ENCODE assay signal across 23 mouse cellular contexts in genomic region chr2:70195418-70196248, GRCm38 (mm10).
DNase-seq lines count a peak whose midpoint lies in the region; ATAC-seq and TF ChIP-seq lines count a peak whose summit lies in the region.
"Had no signal": no experiment of that assay in that cellular context is flagged by ENCODE, and none has a peak within 500 bp of the region (broad histone marks: within the 10 kb centered on the region; RNA-seq: fewer than 3 reads in every experiment).

No protein-coding gene starts in this region.

- no peak for ATAC-seq in forebrain, embryonic 15.5 days (replicated peaks)
- ATAC-seq in forebrain, embryonic 11.5 days (replicated peaks; ENCODE audit: low FRiP score): no peak
- ATAC-seq in hindbrain, embryonic 12.5 days (ENCODE audit: low FRiP score): peak; percentile 58; the same call in 1 of the 2 replicates
- no peak for ATAC-seq in hindbrain, embryonic 14.5 days (ENCODE audit: low FRiP score)
- peak; percentile 63 for ATAC-seq in midbrain, embryonic 15.5 days (replicated peaks)
- ATAC-seq: intestine, postnatal 0 days had no signal

- H3K9me3 ChIP-seq in forebrain, embryonic 15.5 days: no peaks in the 10 kb centered on the region
- H3K9me3 ChIP-seq in forebrain, embryonic 11.5 days (ENCODE audit: control insufficient read depth, low read length): no peaks in the 10 kb centered on the region
- H3K9me3 ChIP-seq in hindbrain, embryonic 12.5 days (replicated peaks): no peaks in the 10 kb centered on the region
- H3K9me3 ChIP-seq in hindbrain, embryonic 14.5 days (ENCODE audit: control insufficient read depth, low read length): peaks cover 5% of the 10 kb centered on the region; the same call in 1 of the 2 replicates
- no peaks in the 10 kb centered on the region for H3K9me3 ChIP-seq in midbrain, embryonic 15.5 days
- H3K9me3 ChIP-seq: embryonic facial prominence, embryonic 12.5 days; limb, embryonic 13.5 days; lung, embryonic 15.5 days had no signal

- 33% methylated on average over 9 of the region's 9 CpGs for WGBS in forebrain, embryonic 15.5 days
- WGBS in forebrain, embryonic 11.5 days: 56% methylated on average over 9 of the region's 9 CpGs
- 63% methylated on average over 9 of the region's 9 CpGs for WGBS in hindbrain, embryonic 12.5 days
- 37% methylated on average over 9 of the region's 9 CpGs for WGBS in hindbrain, embryonic 14.5 days
- 22% methylated on average over 9 of the region's 9 CpGs for WGBS in midbrain, embryonic 15.5 days

- no peaks in the 10 kb centered on the region for H3K36me3 ChIP-seq in forebrain, embryonic 15.5 days
- H3K36me3 ChIP-seq in forebrain, embryonic 11.5 days (ENCODE audit: control insufficient read depth, insufficient read depth, low read length): no peaks in the 10 kb centered on the region
- no peaks in the 10 kb centered on the region for H3K36me3 ChIP-seq in hindbrain, embryonic 12.5 days
- H3K36me3 ChIP-seq in hindbrain, embryonic 14.5 days (replicated peaks; ENCODE audit: control insufficient read depth, insufficient read depth): no peaks in the 10 kb centered on the region
- H3K36me3 ChIP-seq in midbrain, embryonic 15.5 days (replicated peaks): no peaks in the 10 kb centered on the region
- H3K36me3 ChIP-seq: embryonic facial prominence, embryonic 12.5 days; limb, embryonic 13.5 days; lung, embryonic 15.5 days had no signal

- no peak overlapping the region for H3K9ac ChIP-seq in forebrain, embryonic 15.5 days (replicated peaks)
- no peak overlapping the region for H3K9ac ChIP-seq in forebrain, embryonic 11.5 days (ENCODE audit: low read length)
- H3K9ac ChIP-seq in hindbrain, embryonic 12.5 days: no peak overlapping the region
- H3K9ac ChIP-seq in hindbrain, embryonic 14.5 days: no peak overlapping the region
- no peak overlapping the region for H3K9ac ChIP-seq in midbrain, embryonic 15.5 days
- H3K9ac ChIP-seq: embryonic facial prominence, embryonic 12.5 days; limb, embryonic 13.5 days; lung, embryonic 15.5 days had no signal

- no peak for TF ChIP-seq CTCF in brain, embryonic 14.5 days (IDR thresholded peaks at IDR 0.05; ENCODE audit: borderline replicate concordance, extremely low read depth, insufficient read depth, insufficient read length)

- no peak for DNase-seq in forebrain, embryonic 11.5 days (ENCODE audit: low spot score)
- DNase-seq in hindbrain, embryonic 14.5 days (ENCODE audit: low spot score): no peak
- peak; percentile 80 for DNase-seq in brain, embryonic 14.5 days (ENCODE audit: low read depth)
- DNase-seq in layer of hippocampus, adult 9-10 months (ENCODE audit: low spot score): no peak
- DNase-seq: adrenal gland, postnatal 14 days; cerebellum, adult 11-12 months; cerebellum, adult 9-11 months; embryo, embryonic 11 days; heart, adult 2 months; heart, postnatal 36 days; kidney, adult 9 months; kidney, postnatal 14 days; thymus, adult 2 months; thymus, postnatal 4 days had no signal

- peak overlapping the region; percentile 13; the same call in 1 of the 2 replicates for H3K27ac ChIP-seq in forebrain, embryonic 15.5 days (replicated peaks)
- H3K27ac ChIP-seq in forebrain, embryonic 11.5 days (ENCODE audit: low read depth, low read length): no peak overlapping the region
- H3K27ac ChIP-seq in hindbrain, embryonic 12.5 days: peak overlapping the region; percentile 52; the same call in 1 of the 2 replicates
- no peak overlapping the region; the same call in 1 of the 2 replicates for H3K27ac ChIP-seq in hindbrain, embryonic 14.5 days
- H3K27ac ChIP-seq in midbrain, embryonic 15.5 days: peak overlapping the region; percentile 32
- H3K27ac ChIP-seq: embryonic facial prominence, embryonic 12.5 days; heart, adult 2 months; left cerebral cortex, adult 2 months; limb, embryonic 13.5 days; lung, embryonic 15.5 days had no signal

- H3K27me3 ChIP-seq in forebrain, embryonic 15.5 days: no peaks in the 10 kb centered on the region
- H3K27me3 ChIP-seq in forebrain, embryonic 11.5 days (ENCODE audit: control insufficient read depth, insufficient read depth, low read length): peaks cover 6% of the 10 kb centered on the region; the same call in 1 of the 2 replicates
- H3K27me3 ChIP-seq in hindbrain, embryonic 12.5 days: no peaks in the 10 kb centered on the region
- H3K27me3 ChIP-seq in hindbrain, embryonic 14.5 days (ENCODE audit: control insufficient read depth, insufficient read depth, low read length): no peaks in the 10 kb centered on the region
- no peaks in the 10 kb centered on the region for H3K27me3 ChIP-seq in midbrain, embryonic 15.5 days (replicated peaks)
- H3K27me3 ChIP-seq: embryonic facial prominence, embryonic 12.5 days; limb, embryonic 13.5 days; lung, embryonic 15.5 days had no signal

- TF ChIP-seq POLR2A in brain, embryonic 14.5 days (IDR thresholded peaks at IDR 0.05; ENCODE audit: borderline replicate concordance, extremely low read depth, insufficient read depth, insufficient read length, poor library complexity, severe bottlenecking): no peak

- no peak overlapping the region for H3K4me3 ChIP-seq in forebrain, embryonic 15.5 days
- H3K4me3 ChIP-seq in forebrain, embryonic 11.5 days (ENCODE audit: low read depth, low read length): no peak overlapping the region
- H3K4me3 ChIP-seq in hindbrain, embryonic 12.5 days: no peak overlapping the region
- H3K4me3 ChIP-seq in hindbrain, embryonic 14.5 days (replicated peaks; ENCODE audit: low read length): no peak overlapping the region
- H3K4me3 ChIP-seq in midbrain, embryonic 15.5 days: no peak overlapping the region
- H3K4me3 ChIP-seq: embryonic facial prominence, embryonic 12.5 days; heart, adult 2 months; left cerebral cortex, adult 2 months; limb, embryonic 13.5 days; lung, embryonic 15.5 days had no signal

- peaks cover 26% of the 10 kb centered on the region for H3K4me1 ChIP-seq in forebrain, embryonic 15.5 days
- peaks cover 14% of the 10 kb centered on the region; the same call in 1 of the 2 replicates for H3K4me1 ChIP-seq in forebrain, embryonic 11.5 days (replicated peaks; ENCODE audit: control insufficient read depth, insufficient read depth, low read length)
- H3K4me1 ChIP-seq in hindbrain, embryonic 12.5 days: peaks cover 13% of the 10 kb centered on the region; the same call in 1 of the 2 replicates
- H3K4me1 ChIP-seq in hindbrain, embryonic 14.5 days (replicated peaks; ENCODE audit: control insufficient read depth, insufficient read depth, low read length): 0 out of 2 replicates have a peak, but pooled peaks cover 6% of the 10 kb centered on the region
- H3K4me1 ChIP-seq in midbrain, embryonic 15.5 days: peaks cover 14% of the 10 kb centered on the region
- H3K4me1 ChIP-seq: embryonic facial prominence, embryonic 12.5 days; limb, embryonic 13.5 days; lung, embryonic 15.5 days had no signal

- no peak overlapping the region for H3K4me2 ChIP-seq in forebrain, embryonic 15.5 days (replicated peaks)
- no peak overlapping the region for H3K4me2 ChIP-seq in forebrain, embryonic 11.5 days (ENCODE audit: low read depth, low read length, severe bottlenecking)
- no peak overlapping the region for H3K4me2 ChIP-seq in hindbrain, embryonic 12.5 days (replicated peaks)
- H3K4me2 ChIP-seq in hindbrain, embryonic 14.5 days (replicated peaks): no peak overlapping the region
- H3K4me2 ChIP-seq in midbrain, embryonic 15.5 days: no peak overlapping the region
- H3K4me2 ChIP-seq: embryonic facial prominence, embryonic 12.5 days; limb, embryonic 13.5 days; liver, embryonic 11.5 days; lung, embryonic 15.5 days had no signal

Comparison
In these comparisons a context has a peak if more than half of its experiments do, and no peak if none do; other contexts are left out.
1. ATAC-seq: peak in hindbrain, embryonic 12.5 days (single experiment) and midbrain, embryonic 15.5 days (single experiment); none in forebrain, embryonic 15.5 days (single experiment), forebrain, embryonic 11.5 days (single experiment) and hindbrain, embryonic 14.5 days (single experiment).
2. H3K27ac ChIP-seq: peak in forebrain, embryonic 15.5 days (single experiment), hindbrain, embryonic 12.5 days (single experiment) and midbrain, embryonic 15.5 days (single experiment); none in forebrain, embryonic 11.5 days (single experiment) and hindbrain, embryonic 14.5 days (single experiment).